In genomic region chr14:74602543-74602942, GRCm38 (mm10) we compare ENCODE assay signal across 9 mouse cellular contexts. TPM values are rescaled to one million over a fixed set of nuclear protein-coding genes. Genes with fewer than 3 reads are reported as not detected.
DNase-seq lines count a peak whose midpoint lies in the region; ATAC-seq and TF ChIP-seq lines count a peak whose summit lies in the region.
"Had no signal": no experiment of that assay in that cellular context is flagged by ENCODE, and none has a peak within 500 bp of the region (broad histone marks: within the 10 kb centered on the region; RNA-seq: fewer than 3 reads in every experiment).

No protein-coding gene starts in this region.

- 46% methylated on average over 7 of the region's 7 CpGs for WGBS in cerebellum, adult 2 months
- 44% methylated on average over 7 of the region's 7 CpGs for WGBS in stomach, postnatal 0 days

- H3K9me3 ChIP-seq in stomach, postnatal 0 days (ENCODE audit: control insufficient read depth, low read length): no peaks in the 10 kb centered on the region
- H3K9me3 ChIP-seq: liver, embryonic 13.5 days had no signal

- peak; percentile 17 to 33 for DNase-seq in cerebellum, adult 18-20 months
- no peak for DNase-seq in cerebellum, adult 11-12 months
- DNase-seq in CD4-positive helper T cell, adult 2 months (ENCODE audit: low read depth, low spot score): peak; percentile 6
- peak; percentile 7 to 20 for DNase-seq in cerebellum, adult 2 months
- peak; percentile 5 to 46 for DNase-seq in frontal cortex, postnatal 14 days (ENCODE audit: low spot score in 2 of 2)
- peak; percentile 12 to 65 for DNase-seq in layer of hippocampus, adult 8-10 months (ENCODE audit: low spot score in 2 of 2)
- DNase-seq in lung, postnatal 25 days (ENCODE audit: low spot score): peak; percentile 15
- DNase-seq in stomach, postnatal 0 days (ENCODE audit: low spot score): peak; percentile 38
- DNase-seq: liver, embryonic 13.5 days had no signal

- TF ChIP-seq CTCF in cerebellum, adult 2 months (IDR thresholded peaks at IDR 0.05; ENCODE audit: borderline replicate concordance, insufficient read depth, low read depth, low read length): peak; percentile 62
- peak; percentile 88 for TF ChIP-seq CTCF in stomach, postnatal 0 days (IDR thresholded peaks at IDR 0.05; ENCODE audit: low read depth)

- TF ChIP-seq POLR2A in cerebellum, adult 2 months (IDR thresholded peaks at IDR 0.05; ENCODE audit: borderline replicate concordance, insufficient read depth, low read length): no peak

- no peaks in the 10 kb centered on the region for H3K36me3 ChIP-seq in stomach, postnatal 0 days (ENCODE audit: control insufficient read depth, insufficient read depth, low read length)
- H3K36me3 ChIP-seq: liver, embryonic 13.5 days had no signal

- no peak overlapping the region for H3K27ac ChIP-seq in cerebellum, adult 2 months (ENCODE audit: insufficient read depth, low read length)
- no peak overlapping the region for H3K27ac ChIP-seq in stomach, postnatal 0 days (replicated peaks)
- H3K27ac ChIP-seq: liver, embryonic 13.5 days had no signal

- no peak for ATAC-seq in stomach, postnatal 0 days (ENCODE audit: low FRiP score, low TSS enrichment)

- H3K9ac ChIP-seq in stomach, postnatal 0 days (ENCODE audit: low read length): no peak overlapping the region
- H3K9ac ChIP-seq: liver, embryonic 13.5 days had no signal

- no peak overlapping the region for H3K4me2 ChIP-seq in stomach, postnatal 0 days (replicated peaks; ENCODE audit: low read depth)
- H3K4me2 ChIP-seq: liver, embryonic 13.5 days had no signal

- H3K27me3 ChIP-seq in cerebellum, adult 2 months (ENCODE audit: control insufficient read depth, insufficient read depth, low read length): no peaks in the 10 kb centered on the region
- no peaks in the 10 kb centered on the region for H3K27me3 ChIP-seq in stomach, postnatal 0 days (ENCODE audit: control insufficient read depth, insufficient read depth, low read length)
- H3K27me3 ChIP-seq: liver, embryonic 13.5 days had no signal

- no peak overlapping the region for H3K4me3 ChIP-seq in cerebellum, adult 2 months (replicated peaks; ENCODE audit: insufficient read depth, low read depth, low read length)
- no peak overlapping the region for H3K4me3 ChIP-seq in stomach, postnatal 0 days (ENCODE audit: low read depth, low read length)
- H3K4me3 ChIP-seq: liver, embryonic 13.5 days had no signal

- no peak for TF ChIP-seq EP300 in stomach, postnatal 0 days (optimal IDR thresholded peaks at IDR 0.05)

- no peaks in the 10 kb centered on the region for H3K4me1 ChIP-seq in cerebellum, adult 2 months (ENCODE audit: control insufficient read depth, insufficient read depth, low read length)
- H3K4me1 ChIP-seq in stomach, postnatal 0 days (replicated peaks; ENCODE audit: control insufficient read depth, insufficient read depth): no peaks in the 10 kb centered on the region
- H3K4me1 ChIP-seq: liver, embryonic 13.5 days had no signal

RNA-seq across cellular contexts. Expression of gene Htr2a, which starts 38.1 kb away (rescaled TPM):
- polyA plus RNA-seq in cerebellum, adult 2 months (2012; rRNA removed): 2.4 and 2.8 TPM in 2 replicates
- 10 to 100 TPM in 2 of 4 experiments, 1 to 10 TPM in 2; 7.6 to 11.5 (median 9.6) TPM for total RNA-seq in layer of hippocampus, adult 8-10 months (2022)
- polyA plus RNA-seq in stomach, postnatal 0 days (2015; fragmentation: Nextera tagmentation; extraction: Ambion mirVana): 0.13 and 0.16 TPM in 2 replicates
